Mouse (Mus musculus) kidney, postnatal 14 days (tissue): Measurements from ENCODE around the gene Rptor.

Experiments used
- DNase-seq: peaks from one replicate; pipeline ENCODE4 v3.0.0; 2022; ENCODE audit warnings: mixed read lengths

Gene Rptor

GRCm38 (mm10) chr11:119788919-119789713 lies 186.4 kb downstream of the Rptor start:
- DNase-seq = no peak

DNA sequence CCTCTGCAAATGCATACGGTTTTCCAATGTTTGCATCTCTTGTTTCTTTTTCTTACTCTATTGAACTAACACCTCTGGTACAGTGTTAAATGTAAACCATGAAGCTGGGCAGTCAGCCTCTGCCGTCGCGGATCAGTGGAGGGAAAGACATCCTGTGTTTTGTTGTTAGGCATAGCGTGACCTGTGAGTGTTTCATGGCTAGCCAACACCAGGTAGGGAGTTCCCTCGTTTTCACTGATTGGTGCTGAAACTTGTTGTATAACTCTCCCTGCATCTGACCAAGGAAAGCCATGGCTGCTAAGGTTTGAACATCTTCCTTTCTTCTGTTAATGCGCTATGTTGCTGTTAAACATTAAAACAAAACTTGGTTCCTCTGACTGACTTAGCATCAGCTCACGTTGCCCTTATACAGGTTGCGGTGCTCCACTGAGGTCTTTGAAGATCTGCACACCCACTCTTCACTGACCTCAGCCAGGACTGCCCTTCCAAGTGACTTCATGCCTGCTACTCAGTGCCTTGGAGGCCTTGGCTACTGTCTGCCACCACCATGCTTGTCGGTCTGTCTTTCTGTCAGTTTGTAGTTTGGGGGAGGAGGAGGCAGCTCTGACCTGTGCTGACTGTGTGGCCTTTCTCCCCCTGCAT lies 189.3 kb downstream of the Rptor start:
- DNase-seq = peak; percentile 47

DNA sequence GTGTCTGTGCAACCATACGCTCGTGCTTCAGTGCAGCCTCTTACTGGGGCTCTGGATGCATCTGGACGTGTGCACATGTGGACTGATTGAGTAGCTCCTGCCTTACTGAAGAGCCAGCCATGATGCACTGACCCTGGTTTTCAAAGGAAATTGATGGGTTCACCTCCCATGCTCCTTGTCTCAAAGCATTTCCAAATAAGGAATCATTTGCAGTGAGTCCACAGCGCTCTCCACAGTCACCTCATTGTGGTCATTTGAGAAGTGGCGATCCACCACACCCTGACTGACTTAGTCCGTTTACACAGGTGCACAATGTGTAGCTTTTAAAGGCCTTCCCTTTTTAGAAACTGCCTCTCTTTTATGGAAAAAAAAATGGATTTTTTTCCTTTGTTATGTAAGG lies 190.7 kb downstream of the Rptor start:
- DNase-seq = no peak

DNA sequence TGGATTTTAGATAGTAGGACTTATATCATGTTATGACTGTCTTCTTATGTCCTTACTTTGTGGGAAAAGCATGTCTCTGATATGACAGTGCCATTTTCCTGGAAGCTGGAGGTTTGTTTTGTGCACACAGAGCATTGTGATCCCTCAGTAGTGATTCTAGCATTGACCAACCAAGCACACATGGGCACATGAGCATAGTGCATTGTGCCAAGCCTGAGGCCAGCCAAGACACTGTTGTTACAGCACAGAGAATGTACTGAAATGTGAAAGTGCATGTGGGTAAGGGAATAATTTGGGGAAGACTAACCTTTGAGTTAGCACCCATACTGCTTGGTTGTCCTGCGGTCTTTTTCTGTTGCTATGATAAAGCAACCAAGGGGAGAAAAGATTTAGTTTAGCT lies 191.3 kb downstream of the Rptor start:
- DNase-seq = no peak

DNA sequence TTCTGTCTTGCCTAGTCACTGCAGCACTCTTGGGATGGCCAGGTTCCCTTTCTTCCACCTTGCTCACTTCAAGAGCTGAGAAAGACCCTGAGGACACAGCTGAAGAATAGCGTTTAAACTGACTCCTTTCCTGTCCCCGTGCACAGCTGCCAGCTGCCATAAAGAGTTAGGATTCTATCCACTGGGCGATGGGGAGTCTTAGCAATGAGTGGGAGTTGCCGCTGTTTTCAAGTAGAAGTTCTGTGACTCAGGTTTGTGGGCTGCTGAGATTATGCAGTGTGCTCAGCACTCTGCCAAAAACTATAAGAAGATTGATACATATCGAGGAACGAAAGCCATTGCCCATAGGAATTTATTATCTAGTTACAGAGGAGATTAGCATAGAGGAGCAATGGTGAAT lies 192.0 kb downstream of the Rptor start:
- no peak for DNase-seq

DNA sequence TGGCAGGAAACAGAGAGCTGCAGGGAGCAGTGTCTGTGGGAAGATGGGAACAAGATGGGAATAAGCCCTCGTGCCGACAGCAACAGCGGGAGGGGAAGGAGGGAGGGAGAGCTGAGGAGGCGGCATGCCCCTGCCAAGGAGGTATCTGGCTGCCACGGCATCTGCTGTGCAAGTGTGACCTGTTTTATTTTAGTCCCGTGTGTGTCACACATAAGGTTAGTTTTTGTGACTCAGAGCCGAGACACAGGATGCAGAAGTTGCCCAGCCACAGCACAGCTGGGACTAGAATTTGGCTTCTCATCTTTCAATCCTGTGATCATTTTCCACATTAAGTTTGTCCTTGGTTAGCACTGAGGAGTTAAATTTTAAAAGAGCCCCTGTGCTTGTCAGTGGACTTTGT lies 193.7 kb downstream of the Rptor start:
- peak; percentile 17 for DNase-seq

DNA sequence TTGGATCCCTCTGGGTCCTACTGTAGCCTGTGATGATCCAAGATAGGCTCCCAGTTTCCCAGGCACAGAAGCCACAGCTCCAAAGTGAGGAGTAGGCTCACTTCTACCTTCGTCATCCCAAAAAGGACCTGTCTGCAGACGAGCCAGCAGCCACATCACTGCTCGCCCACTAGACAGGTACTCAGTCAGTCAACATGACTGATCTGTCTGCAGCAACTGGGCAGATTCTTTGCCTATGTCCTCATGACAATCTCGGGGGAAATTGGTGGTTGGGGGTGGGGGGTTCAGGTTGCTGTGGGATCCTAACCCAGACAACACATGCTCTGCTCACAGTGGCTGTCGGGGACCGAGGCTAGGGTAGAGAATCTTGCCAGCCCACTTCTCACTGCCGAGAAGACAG lies 194.1 kb downstream of the Rptor start:
- DNase-seq = no peak

DNA sequence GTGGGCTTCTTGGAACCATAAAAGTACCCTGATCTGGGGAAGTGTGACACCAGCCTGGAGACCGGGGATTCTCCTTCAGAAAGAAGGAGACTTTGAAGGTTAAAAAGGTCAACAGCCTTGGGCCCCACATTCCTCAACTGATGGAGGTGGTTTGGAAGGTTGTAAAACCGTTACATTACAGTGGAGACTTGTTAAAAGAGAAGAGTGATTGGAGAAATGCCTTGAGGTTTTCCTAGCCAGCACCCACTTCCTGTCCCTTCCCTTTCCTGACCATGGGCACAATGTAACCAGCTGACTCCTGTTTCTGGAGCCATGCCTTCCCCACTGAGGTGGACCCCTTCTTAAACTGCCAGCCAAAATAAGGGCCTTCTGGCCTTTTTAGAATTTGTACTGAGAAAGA lies 196.8 kb downstream of the Rptor start:
- DNase-seq = no peak

GRCm38 (mm10) chr11:119801855-119802254 lies 199.2 kb downstream of the Rptor start:
- no peak for DNase-seq

DNA sequence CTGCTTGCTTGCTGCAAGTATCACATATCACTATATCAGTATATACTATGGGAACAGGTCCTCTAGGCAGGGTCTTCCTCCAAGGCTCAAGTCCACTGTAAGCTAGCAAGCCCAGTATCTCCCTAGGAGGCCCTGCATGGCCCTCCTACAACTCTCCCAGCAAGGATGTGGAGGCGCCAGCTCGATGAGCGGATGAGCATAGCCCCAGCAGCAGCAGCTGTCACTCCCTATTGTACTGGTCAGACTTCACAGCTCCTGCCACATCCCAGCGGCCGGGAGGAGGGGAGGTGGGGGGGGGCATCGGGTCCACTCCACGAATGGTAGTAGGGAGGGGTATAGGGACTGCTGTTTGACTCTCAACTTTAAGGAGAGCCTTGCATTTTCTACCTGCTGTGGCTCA lies 200.2 kb downstream of the Rptor start:
- no peak for DNase-seq

DNA sequence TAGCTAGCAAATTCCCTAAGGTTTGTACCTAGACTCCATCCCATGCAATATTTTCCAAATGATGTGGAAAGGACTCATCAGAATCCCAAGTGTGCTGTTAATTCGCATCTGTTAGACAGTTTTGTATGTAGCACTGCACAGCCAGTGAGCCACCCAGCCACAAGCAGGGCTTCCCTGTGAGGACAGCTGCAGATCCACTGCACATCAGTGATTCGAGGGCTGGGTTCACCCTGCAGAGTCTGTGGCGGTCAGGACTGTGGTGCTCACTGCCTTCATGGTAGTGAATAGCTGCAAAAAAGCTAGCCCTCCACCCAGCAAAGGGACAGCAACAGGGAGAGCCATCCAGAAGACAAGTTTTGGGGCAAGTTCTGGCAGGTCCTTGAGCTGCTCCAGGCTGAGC lies 201.7 kb downstream of the Rptor start:
- DNase-seq = no peak

- no peak for DNase-seq
Measured at GRCm38 (mm10) chr11:119805112-119805750, 202.5 kb downstream of the Rptor start.

GRCm38 (mm10) chr11:119806539-119806938 lies 203.8 kb downstream of the Rptor start:
- DNase-seq = no peak

GRCm38 (mm10) chr11:119807431-119808031 lies 204.8 kb downstream of the Rptor start:
- DNase-seq = no peak

DNA sequence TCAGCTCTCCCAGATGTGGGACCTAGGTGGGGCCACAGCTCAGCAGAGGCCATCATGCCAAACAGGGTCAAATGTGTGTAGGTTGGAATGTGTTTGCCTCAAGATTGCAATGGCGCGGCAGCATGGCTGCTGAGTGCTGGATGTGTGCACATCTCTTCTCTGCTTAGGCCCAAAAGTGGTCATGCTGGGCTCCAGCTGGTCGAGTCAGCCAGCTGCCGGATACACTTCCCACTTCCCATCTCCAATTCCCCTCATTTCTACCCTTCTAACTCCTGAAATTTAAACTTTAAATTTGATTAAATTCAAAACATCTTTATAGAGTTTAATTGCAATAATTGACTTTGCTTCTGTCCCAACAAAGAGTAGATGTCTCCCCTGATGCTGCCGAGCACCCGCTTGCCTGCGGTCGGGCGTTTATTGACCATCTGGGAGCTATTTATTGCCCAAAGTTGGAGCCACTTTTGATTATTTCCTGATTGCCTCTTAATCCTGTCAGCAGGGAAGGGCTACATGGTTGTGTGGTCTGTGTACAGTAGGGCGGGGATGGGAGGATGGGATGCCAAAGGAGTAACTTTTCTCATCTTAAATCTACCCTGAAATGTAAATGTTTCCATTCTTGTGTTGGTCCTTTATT lies 206.1 kb downstream of the Rptor start:
- no peak for DNase-seq

DNA sequence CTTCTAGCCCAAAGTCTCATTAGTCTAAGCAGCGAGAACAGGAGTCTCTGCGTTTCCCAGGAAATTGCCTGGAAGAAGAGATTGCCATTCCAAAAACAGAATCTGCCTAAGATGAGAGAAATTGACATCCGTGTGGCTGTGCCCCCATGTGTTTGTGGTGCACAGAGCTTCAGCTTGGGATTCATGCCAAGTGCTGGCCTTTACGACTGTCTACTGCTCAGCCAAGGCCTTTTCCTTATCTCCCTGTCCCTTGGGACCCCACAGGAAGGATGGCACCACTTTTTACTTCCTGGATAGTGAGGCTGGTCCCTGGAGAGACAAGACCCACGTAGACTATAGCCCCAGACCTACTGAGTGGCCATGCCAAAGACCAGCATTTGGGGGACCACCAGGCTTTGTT lies 206.6 kb downstream of the Rptor start:
- DNase-seq = no peak

GRCm38 (mm10) chr11:119811022-119811421 lies 208.3 kb downstream of the Rptor start:
- peak; percentile 28 for DNase-seq

DNA sequence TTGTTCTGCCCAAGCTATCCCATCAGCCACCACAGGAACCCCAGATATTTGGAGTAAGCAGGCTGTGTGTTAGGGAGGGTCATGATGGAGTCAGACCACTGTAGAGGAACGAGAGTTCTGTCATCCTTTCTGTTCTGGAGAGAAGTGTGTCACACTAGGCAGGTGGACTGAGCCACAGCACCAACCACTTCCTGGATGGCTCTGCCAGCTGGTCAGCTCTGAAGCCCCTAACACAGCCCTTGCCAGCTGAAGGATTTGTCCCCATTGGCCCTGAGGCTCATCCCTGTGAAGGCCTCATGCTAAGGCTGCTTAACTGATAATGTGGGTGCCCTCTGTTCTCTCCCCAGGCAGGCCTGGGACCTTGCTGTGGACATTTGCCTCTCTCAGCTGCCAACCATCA lies 208.9 kb downstream of the Rptor start:
- no peak for DNase-seq

DNA sequence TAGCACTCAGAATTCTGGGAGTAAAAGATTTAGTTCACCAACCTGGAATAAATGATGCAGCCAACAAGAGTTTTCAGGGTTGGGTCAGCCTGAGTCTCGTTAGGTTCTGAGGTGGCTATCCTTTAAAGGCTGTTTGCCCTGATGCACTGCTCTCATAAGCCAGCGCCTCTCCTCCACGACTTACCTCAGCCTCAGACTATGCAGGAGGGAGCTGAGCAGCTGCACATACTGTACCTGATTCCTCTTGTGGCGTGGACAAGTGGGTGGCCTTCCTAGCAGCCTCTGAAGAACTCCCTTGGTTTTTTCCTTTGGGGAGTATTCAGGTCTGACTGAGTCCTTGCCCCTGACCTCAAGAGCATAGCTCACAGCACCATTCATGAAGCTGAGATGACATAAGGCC lies 209.4 kb downstream of the Rptor start:
- no peak for DNase-seq

- DNase-seq = no peak
Measured at GRCm38 (mm10) chr11:119814035-119814558, 211.4 kb downstream of the Rptor start.

- DNase-seq = no peak
Measured at GRCm38 (mm10) chr11:119816798-119817361, 214.2 kb downstream of the Rptor start.

GRCm38 (mm10) chr11:119817362-119817837 lies 214.7 kb downstream of the Rptor start:
- no peak for DNase-seq
